Mouse (Mus musculus): Measurements from ENCODE around the gene Frmd7.

DNA sequence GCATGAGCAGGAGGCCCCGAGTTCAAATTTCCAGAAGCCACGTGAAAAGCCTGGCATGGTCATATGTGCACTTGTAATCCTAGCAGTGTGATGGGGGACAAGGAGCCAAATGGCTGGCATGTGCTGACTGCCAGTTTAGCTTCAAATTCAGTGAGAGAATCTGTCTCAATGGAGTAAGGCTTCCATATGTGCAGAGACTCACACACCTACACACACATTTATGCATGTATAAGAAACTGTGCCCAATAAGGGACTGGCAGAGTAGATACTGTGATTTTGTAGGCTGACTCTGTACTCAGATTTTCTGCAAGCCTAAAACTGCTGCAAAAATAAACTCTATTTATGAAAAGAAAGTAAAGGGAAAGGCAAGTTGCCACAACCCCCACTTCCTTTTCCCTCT is 35.9 kb upstream of the Frmd7 start:
- TF ChIP-seq POLR2A (IDR thresholded peaks at IDR 0.05; ENCODE audit: borderline replicate concordance, extremely low read depth, low read depth, low read length) (no peak), CTCF (IDR thresholded peaks at IDR 0.05; ENCODE audit: insufficient read depth, low read length) (no peak)
